Mouse (Mus musculus): Measurements from ENCODE around the gene Rbm42.

GRCm38 (mm10) chr7:30635752-30636151 lies 14.4 kb downstream of the Rbm42 start, which contains the start of gene Etv2:
- no peak for TF ChIP-seq CTCF (IDR thresholded peaks at IDR 0.05; ENCODE audit: low read depth, low read length)
- no peak for TF ChIP-seq TAL1 (conservative IDR thresholded peaks at IDR 0.05; ENCODE audit: low read depth, low read length)
- no peak for TF ChIP-seq POLR2AphosphoS5 (IDR thresholded peaks at IDR 0.05; ENCODE audit: insufficient replicate concordance, low read depth, low read length)
- TF ChIP-seq GATA2 (IDR thresholded peaks at IDR 0.05; ENCODE audit: borderline replicate concordance, low read depth, low read length), result no peak
- TF ChIP-seq GATA1 (IDR thresholded peaks at IDR 0.05; ENCODE audit: borderline replicate concordance, low read length), result no peak

Data from G1E (cell line).